Mouse (Mus musculus) cerebellum, adult 18-20 months (tissue): ENCODE measurements around the gene Olfr54.
"Not testable (repeated sequence)": the region's sequence is repeated elsewhere in the genome, so short reads cannot be mapped to it uniquely, and the experiment has no call there.

Experiments used
- DNase-seq, 2 experiments: peaks; one replicate each; pipeline ENCODE4 v3.0.0; 2021

The Olfr54 gene

DNA sequence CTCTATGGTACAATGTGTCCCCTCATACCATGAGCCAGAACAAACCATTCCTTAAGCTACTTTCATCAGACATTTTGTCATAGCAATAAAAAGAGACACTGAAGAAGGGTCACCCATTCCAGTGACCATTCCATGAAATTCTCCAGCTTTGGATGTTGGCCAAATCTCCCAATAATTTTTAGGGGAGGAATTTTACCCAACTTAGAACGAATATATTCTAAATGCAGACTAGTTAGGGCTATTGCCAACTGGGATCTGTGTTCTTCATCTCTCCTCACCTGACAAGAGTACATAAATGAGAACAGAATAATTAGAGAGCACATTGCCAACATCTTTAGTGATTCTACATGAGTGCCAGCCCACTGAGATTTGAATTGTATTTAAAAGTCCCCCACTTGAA lies at the start of gene Olfr54:
Olfr54 (plus strand) TSS at position 301 of the 400 bp plus-strand sequence.
- no peak for DNase-seq

DNA sequence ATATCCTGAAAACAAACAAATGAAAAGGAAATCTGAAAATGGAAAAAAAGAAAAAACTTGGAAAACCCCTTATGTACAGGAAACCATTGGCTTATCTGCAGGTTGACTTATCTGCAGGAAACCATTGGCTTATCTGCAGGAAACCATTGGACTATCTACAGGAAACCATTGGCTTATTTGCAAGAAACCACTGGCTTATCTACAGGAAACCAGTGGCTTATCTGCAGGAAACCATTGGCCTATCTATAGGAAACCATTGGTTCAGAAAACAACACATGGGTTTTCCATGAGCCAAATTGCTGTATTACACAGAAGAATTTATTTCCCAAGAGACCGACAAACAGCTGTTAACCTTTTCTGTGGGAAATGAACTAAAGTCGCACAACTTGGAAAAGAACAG lies 49.1 kb upstream of the Olfr54 start:
- DNase-seq, result no peak

DNA sequence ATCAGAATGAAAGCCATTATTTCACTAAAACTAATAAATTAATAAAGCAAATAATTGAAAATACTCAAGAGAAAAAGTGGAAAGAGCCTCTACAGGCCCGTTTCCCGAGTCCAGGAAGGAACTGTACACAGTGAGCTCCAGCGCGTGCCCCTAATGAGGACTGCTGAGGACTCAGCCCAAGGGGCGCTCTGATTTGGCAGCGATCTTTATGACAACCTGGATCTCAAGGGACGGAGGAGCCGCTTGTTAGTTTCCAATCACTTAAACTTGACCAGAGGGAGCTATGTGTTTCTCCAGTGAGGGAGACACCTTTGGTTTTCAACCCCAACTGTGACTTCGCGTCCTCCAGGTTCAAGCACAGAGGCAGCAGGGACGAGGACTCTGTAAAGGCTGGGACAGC lies 47.8 kb upstream of the Olfr54 start, which contains the start of gene Olfr1378:
Olfr1378 (plus strand) TSS at position 301 of the 400 bp plus-strand sequence.
- no peak for DNase-seq

DNA sequence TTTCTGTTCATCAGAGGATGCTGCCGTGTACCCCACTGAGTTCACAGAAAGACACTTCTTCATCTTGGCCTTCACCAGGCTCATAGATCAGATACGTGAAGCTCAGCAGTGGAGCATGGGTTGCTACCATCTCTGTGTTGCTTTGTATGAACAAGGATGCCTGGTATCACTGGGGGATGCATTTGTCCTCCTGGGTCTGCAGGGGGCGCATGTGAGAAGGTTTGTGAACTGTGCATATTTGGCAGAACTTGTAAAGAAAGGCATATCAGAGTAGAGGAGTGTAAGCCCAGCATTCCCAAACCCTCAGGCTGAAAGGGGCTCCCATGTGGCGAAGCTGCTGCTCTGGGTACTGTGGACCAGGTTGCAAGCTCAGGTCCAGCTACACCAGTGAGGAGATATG lies 36.8 kb upstream of the Olfr54 start:
- peak in 1 of 2 experiments; percentile 1 for DNase-seq

DNA sequence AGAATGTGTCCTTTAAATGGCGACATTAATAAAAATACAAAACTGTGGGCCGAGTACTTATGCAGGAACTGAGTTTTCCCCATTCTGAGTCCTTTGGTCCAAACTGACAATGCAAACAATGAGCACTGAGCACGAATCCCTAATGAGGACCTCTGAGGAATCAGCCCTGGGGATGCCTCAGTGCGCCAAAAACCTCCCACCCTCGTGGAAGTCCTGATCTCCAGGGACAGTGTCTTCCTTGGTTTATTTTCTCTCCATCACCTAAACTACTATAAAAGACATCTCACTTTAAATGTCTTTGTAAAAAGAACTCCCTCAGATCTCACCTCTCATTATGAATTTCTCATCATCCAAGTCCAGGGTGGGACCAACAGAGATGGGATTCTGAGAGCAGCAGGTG lies 32.4 kb upstream of the Olfr54 start, which contains the start of gene Olfr1377:
Olfr1377 (plus strand) TSS at position 301 of the 400 bp plus-strand sequence.
- DNase-seq, result no peak

DNA sequence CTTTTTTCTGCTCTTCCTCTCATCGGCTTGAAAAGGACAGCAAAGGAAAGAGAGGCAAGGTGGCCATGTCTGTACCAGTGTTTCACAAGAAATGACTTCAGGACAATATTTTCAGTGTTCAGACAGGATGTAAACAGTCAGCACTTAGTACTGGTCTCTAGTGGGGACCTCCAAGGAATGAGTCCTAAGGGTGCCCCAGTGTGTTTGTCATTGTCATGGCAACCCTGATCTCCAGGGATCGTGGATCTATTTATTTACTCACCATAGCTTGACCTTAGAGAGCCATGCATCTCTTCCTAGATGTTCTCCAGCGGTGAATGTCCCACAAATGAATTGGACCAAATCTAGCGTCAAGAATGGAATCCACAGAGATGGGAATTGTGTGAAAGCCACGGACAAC lies 10.7 kb upstream of the Olfr54 start, which contains the start of gene Olfr51:
Olfr51 (plus strand) TSS at position 301 of the 400 bp plus-strand sequence.
- no peak for DNase-seq

DNA sequence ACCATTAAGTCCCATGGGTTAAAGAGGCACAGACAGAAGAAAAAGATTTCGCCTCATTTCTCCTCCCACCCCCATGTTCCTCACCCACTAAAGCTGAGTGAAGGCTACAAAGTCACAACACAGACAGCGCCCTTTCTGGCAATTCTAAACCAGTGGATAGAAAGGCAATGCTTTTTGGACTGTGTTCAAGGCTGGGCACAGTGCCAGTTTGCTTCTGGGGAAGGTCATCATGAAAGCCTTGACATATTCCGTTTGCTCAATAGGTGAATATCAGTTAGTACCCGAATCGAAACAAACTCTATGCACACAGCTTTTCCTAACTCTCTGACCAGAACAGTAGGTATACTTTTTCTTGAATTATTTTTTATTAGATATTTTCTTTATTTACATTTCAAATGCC lies 2.2 kb upstream of the Olfr54 start:
- peak in 1 of 2 experiments; percentile 4 for DNase-seq

DNA sequence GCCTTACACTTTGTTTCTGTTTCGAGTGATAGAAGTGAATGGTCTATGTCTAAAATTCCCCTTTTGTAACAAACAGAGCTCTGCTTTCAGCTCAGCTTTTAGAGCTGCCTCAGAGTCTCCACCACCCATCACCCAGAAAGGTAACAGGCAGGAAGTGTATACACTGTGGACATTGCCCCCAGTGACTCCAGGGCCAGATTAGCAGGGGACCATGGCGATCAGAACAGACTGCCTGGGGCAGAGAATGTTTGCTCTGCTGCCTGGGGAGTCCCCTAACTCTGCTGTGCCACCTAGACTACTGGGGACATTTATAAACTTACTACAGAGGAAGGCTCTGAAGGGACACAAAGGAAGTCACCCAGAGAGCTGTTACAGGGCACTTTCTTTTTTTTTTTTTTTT lies 2.3 kb downstream of the Olfr54 start:
- DNase-seq, result no peak

DNA sequence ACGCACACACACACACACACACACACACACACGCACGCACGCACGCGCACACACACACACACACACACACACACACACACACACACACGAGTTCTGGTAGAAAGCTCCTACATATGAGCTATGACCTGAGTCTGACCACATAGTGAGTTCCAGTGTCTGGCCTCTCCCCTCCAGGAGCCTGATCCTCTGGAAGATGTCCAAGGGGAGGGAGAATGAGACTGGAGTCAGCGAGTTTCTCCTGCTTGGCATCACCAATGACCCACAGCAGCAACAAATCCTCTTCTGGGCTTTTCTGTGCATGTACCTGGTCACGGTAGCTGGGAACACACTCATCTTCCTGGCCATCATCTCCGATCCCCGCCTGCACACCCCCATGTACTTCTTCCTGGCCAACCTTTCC lies 12.8 kb downstream of the Olfr54 start:
- DNase-seq, result not testable (repeated sequence)

DNA sequence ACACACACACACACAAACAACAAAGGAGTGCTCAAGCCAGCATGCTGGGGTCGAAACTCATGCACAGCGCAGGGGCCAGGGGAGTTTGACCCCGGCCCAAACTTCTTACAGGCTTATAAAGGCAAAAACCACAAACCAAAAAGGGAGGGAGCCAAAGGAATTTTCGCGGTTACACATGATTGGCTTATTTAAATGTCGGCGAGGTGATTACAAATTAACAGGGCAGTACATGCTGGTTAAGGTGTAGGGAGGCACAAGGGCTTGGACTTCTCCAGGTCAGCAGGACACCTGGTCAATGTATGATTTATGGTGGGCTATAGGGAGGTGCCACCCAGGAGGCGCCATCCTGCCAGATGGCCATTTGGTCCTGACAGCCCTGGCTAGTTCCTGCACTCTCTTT lies 15.3 kb downstream of the Olfr54 start:
- DNase-seq, result not testable (repeated sequence)

DNA sequence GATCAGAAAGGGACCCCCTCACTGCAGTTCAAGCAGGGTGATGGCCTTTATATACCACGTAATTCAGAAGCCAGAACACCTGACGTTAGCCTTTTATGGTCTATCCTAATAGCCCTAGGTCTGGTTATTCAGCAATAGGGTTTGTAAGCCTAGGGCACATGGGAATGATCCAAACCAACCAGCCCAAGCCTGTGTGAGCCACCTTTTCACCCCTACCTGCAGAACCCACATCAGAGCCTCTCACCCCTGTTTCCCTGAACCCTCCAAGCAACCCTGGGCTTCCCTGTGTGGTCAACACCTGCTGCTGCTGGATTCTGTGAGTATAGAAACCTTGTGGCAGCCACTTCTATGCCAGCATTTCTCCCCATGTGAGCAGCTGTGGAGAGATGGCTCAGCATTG lies 16.2 kb downstream of the Olfr54 start:
- DNase-seq, result no peak

DNA sequence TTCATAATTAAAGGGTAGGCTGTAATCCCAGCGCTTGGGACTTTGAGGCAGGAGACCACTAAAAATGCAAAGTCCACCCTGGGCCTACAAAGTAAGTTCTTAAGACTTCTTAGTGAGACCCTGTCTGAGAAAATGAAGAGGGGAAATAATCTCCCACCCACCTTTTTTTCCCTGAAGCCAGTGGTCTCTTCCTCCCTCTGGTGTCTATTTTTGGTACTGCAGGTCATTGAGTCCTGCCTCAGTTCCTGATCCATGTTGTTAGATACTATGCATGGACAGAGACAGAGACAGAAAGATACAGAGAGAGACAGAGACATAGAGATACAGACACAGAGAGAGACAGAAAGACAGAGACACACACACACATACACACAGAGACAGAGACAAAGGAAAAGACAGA lies 18.8 kb downstream of the Olfr54 start:
- peak in 1 of 2 experiments; percentile 16 for DNase-seq

DNA sequence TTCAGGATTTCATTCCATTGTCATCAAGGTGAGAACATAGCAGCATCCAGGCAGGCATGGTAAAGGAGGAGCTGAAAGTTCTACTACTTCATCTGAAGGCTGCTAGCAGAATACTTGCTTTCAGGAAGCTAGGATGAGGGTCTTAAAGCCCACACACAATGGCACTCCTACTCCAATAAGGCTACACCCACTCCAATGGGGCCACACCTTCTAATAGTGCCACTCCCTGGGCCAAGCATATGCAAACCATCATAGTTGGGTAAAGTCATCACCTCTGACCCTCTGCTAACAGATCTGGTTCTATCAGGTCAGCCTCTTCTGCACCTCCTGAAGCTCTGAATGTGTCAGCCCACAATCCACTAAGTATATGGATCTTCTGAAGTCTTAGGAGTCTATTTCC lies 20.1 kb downstream of the Olfr54 start:
- not testable (repeated sequence) for DNase-seq

DNA sequence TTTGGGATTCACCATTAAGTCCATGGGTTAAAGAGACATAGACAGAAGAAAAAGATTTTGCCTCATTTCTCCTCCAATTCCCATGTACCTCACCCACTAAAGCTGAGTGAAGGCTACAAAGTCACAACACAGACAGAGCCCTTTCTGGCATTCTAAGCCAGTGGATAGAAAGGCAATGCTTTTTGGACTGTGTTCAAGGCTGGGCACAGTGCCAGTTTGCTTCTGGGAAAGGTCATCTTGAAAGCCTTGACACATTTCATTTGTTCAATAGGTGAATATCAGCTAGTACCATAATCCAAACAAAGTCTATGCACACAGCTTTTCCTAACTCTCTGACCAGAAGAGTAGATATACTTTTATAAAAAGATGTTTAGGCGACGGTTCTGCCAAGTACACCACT lies 21.9 kb downstream of the Olfr54 start:
- no peak for DNase-seq

DNA sequence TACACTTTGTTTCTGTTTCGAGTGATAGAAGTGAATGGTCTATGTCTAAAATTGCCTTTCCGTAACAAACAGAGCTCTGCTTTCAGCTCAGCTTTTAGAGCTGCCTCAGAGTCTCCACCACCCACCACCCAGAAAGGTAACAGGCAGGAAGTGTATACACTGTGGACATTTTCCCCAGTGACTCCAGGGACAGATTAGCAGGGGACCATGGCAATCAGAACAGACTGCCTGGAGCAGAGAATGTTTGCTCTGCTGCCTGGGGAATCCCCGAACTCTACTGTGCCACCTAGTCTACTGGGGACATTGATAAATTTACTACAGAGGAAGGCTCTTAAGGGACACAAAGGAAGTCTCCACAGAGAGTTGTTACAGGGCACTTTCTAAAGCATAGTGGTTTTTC lies 30.7 kb downstream of the Olfr54 start:
- DNase-seq, result not testable (repeated sequence)

DNA sequence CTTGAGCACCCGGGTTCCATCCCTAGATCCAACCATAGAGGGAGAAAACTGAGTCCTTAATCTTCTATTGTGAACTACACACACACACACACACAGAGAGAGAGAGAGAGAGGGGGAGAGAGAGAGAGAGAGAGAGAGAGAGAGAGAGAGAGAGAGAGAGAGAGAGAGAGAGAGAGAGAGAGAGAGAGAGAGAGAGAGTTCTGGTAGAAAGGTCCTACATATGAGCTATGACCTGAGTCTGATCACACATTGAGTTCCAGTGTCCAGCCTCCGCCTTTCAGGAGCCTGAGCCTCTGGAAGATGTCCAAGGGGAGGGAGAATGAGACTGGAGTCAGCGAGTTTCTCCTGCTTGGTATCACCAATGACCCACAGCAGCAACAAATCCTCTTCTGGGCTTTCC lies 33.8 kb downstream of the Olfr54 start, which contains the start of gene Olfr1375:
Olfr1375 (plus strand) TSS at position 301 of the 400 bp plus-strand sequence.
- DNase-seq, result not testable (repeated sequence)

DNA sequence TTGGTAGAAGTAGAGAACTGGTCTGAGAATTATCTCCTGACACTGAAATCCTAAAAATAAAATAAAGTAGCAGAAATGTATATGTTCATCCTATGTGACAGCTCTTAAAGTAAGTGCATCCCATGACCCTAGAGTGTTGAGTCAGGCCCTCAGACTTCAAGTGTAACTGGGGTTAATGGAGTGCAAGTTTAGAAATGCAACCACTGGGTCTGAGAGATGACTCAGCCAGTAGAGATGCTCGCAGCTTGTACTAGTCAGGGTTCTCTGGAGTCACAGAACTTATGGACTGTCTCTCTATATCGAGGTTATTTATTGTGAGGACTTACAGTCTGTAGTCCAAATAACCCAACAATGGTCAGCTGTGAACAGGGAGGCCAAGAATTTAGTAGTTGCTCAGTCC lies 37.6 kb downstream of the Olfr54 start:
- DNase-seq, result no peak

DNA sequence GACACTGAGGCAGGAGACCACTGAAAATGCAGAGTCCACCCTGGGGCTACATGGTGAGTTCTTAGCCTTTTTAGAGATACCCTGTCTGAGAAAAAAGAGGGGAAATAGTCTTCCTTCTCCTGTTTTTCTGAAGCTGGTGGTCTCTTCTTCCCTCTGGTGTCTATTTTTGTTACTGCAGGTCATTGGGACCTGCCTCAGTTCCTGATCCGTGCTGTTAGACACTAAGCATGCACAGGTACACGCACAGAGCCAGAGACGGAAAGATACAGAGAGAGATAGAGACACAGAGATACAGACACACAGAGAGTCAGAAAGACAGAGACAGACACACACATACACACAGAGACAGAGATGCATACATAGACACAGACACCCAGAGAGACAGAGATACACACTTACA lies 39.2 kb downstream of the Olfr54 start:
- no peak for DNase-seq

DNA sequence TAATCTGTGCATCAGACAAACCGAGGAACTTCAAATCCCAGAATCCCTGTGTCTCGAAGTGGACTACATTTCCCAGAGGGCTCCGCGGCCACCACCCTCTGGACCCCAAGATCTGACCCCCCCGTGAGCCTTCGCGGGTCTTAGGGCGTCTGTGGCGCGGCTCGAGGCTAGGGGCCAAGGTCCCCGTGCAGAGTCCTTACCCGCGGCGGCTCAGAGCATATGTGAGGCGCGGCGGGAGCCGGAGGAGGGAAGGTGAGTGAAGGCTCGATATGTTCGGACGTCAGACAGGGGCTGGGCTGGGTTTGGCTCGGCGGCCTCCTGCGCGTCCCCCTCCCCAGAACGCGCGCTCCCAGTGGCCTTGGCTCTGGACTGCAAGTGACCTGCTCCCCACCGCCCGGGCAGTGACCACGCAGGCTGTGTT lies 45.1 kb downstream of the Olfr54 start, which contains the start of gene Zfp354a:
Zfp354a (plus strand) TSS at position 107 of the 421 bp plus-strand sequence.
- peak; percentile 87 to 88 for DNase-seq

DNA sequence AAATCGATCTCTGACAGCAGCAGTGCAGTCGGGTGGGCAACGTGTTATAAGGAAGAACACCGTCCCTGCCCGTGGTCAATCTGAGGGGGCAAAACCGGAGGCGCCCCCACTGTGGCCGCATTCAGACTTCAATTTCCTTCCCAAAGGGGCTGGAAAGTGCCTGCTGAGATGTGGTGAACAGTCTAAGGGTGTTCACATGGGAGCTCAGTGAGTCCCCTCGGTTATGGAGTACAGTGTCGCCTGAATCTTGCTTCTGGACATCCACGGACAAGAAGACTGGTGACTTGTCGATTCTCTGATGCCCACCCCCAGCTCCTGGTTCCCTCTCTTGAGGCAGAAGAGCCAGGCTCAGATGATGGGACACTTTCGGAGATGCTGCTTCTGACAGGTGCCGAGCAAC lies 45.6 kb downstream of the Olfr54 start:
- no peak for DNase-seq

DNA sequence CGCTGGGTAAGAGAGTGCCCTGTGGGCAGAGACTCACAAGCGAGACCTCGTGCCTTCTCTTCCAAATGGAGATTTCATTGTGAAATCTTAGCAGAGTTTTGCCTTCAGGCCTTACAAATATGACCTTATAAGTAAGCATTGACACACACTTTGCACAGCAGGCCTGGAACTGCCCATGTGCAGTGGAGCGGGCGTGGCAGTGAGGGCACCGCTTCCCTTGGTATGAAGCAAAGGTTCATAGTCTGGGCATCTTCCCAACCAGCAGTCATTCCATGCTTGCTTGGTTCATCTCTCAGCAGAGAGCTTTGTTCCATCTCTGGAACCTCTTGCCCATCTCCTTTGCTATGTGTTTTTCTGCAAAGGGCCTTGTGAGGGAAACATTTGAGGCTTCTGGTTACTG lies 46.9 kb downstream of the Olfr54 start:
- DNase-seq, result no peak

DNA sequence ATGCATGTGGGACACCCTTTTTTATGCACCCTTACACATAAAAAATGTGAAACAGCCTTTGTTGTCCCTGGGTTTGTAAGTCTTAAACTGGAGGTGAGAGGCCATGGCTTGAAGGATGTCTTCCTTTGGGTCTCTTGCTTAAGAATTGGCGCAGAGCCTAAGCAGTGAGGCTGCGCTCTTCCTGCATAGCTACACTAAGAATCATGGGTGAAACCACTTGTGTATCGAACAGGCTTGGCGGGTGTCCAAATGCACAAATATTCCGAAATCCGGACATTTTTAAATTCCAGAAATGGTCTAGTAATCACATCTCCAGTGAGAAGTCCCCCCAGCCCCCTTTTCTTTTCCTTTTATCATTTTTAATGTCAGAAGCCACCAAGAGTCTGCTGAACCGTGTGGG lies 49.2 kb downstream of the Olfr54 start:
- no peak for DNase-seq

DNA sequence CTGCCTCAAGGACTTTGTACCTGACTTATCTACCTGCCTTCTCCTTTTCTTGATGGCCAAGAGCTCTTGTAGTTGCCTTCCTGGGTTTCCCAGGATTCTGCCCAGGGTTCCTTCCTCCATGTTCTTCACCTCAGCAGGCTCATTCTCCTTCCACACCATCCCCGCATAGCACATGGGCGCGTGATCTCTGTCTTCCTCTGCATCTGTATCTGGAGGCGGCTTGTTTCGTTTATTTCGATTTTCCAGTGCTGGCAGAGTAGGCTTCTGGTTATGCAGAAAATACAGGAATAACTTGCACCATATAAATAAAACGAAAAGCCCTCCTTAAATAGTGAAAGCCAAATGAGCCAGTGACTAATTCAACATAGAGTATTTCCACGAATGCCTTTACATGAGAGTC lies 49.8 kb downstream of the Olfr54 start:
- no peak for DNase-seq
